18 mouse cellular contexts compared by ENCODE assay signal in genomic region chr3:88418016-88418415, GRCm38 (mm10). TPM values are rescaled to one million over a fixed set of nuclear protein-coding genes. Genes with fewer than 3 reads are reported as not detected.
"Had no signal": no experiment of that assay in that cellular context is flagged by ENCODE, and none has a peak within 500 bp of the region (broad histone marks: within the 10 kb centered on the region; RNA-seq: fewer than 3 reads in every experiment).

No protein-coding gene starts in this region.

- DNase-seq: kidney, adult 8-10 months; kidney, postnatal 10 days; kidney, postnatal 4 days; left cerebral cortex, postnatal 4 days; right cerebral cortex, postnatal 14 days; thymus, postnatal 36 days had no signal

- H3K9ac ChIP-seq: limb, embryonic 15.5 days; midbrain, embryonic 13.5 days; stomach, embryonic 15.5 days had no signal

- H3K4me2 ChIP-seq: limb, embryonic 15.5 days; midbrain, embryonic 13.5 days; stomach, embryonic 15.5 days had no signal

- H3K27ac ChIP-seq: layer of hippocampus, adult 2 months; limb, embryonic 15.5 days; midbrain, embryonic 13.5 days; stomach, embryonic 15.5 days had no signal

- H3K4me3 ChIP-seq: layer of hippocampus, adult 2 months; limb, embryonic 15.5 days; midbrain, embryonic 13.5 days; stomach, embryonic 15.5 days had no signal

- ATAC-seq: inflammation-experienced regulatory T-cells, adult 6 months; intestine, postnatal 0 days; midbrain, embryonic 13.5 days had no signal

- H3K9me3 ChIP-seq: limb, embryonic 15.5 days; midbrain, embryonic 13.5 days; stomach, embryonic 15.5 days had no signal

- H3K27me3 ChIP-seq: limb, embryonic 15.5 days; midbrain, embryonic 13.5 days; stomach, embryonic 15.5 days had no signal

RNA-seq across cellular contexts. Expression of gene Bglap, which starts 33.8 kb away (rescaled TPM):
- total RNA-seq: left cerebral cortex, adult 18-20 months; left cerebral cortex, postnatal 4 days; midbrain, postnatal 0 days had no signal
- polyA plus RNA-seq: inflammation-experienced regulatory T-cells, adult 6 months; intestine, postnatal 0 days; midbrain, embryonic 13.5 days; midbrain, postnatal 0 days; neural tube, embryonic 11.5 days had no signal

RNA-seq across cellular contexts. Expression of gene Bglap2, which starts 39.5 kb away (rescaled TPM):
- total RNA-seq: layer of hippocampus, adult 2 months; layer of hippocampus, postnatal 10 days; left cerebral cortex, postnatal 10 days; left cerebral cortex, postnatal 4 days; midbrain, postnatal 0 days had no signal
- polyA plus RNA-seq: inflammation-experienced regulatory T-cells, adult 6 months; intestine, postnatal 0 days; midbrain, embryonic 13.5 days; neural tube, embryonic 11.5 days; spleen, adult 2 months had no signal
